In the genomic region with DNA sequence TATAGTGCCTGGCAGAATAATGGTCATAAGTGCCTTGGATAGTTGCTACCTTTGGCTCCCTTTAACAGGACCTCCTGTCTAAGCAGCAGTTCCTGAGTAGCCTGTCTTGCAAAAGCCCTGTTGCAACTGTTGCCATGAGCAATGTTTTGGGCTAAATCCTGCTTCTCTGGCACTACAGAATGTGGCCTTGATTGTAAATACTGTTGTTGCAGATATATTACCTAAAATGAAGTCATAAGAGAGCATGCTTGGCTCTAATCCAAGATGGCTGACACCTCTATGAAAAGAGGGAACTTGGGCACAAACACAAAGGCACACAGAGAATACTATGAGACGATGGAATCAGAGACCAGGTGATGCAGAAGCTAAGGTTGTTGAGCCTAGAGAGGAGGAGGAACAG, we compare ENCODE assay signal across 28 mouse cellular contexts.
A peak's percentile ranks its signal among the peaks of the same experiment; 100 is the strongest.
DNase-seq lines count a peak whose midpoint lies in the region; ATAC-seq and TF ChIP-seq lines count a peak whose summit lies in the region.
"Had no signal": no experiment of that assay in that cellular context is flagged by ENCODE, and none has a peak within 500 bp of the region (broad histone marks: within the 10 kb centered on the region; RNA-seq: fewer than 3 reads in every experiment).

No protein-coding gene starts in this region.

- no peak overlapping the region for H3K4me2 ChIP-seq in forebrain, postnatal 0 days (ENCODE audit: low read depth)
- H3K4me2 ChIP-seq in forebrain, embryonic 13.5 days, result no peak overlapping the region
- no peak overlapping the region for H3K4me2 ChIP-seq in hindbrain, embryonic 11.5 days (replicated peaks; ENCODE audit: low read depth, low read length)
- H3K4me2 ChIP-seq: embryonic facial prominence, embryonic 12.5 days; embryonic facial prominence, embryonic 15.5 days; forebrain, embryonic 15.5 days; heart, embryonic 11.5 days; heart, embryonic 15.5 days; hindbrain, embryonic 14.5 days had no signal

- WGBS in forebrain, postnatal 0 days, result 50% methylated on average over 1 of the region's 1 CpGs
- WGBS in forebrain, embryonic 13.5 days, result 72% methylated on average over 1 of the region's 1 CpGs
- 90% methylated on average over 1 of the region's 1 CpGs for WGBS in hindbrain, embryonic 11.5 days

- no peaks in the 10 kb centered on the region for H3K9me3 ChIP-seq in forebrain, postnatal 0 days (ENCODE audit: low read length)
- H3K9me3 ChIP-seq in forebrain, embryonic 13.5 days (replicated peaks), result no peaks in the 10 kb centered on the region
- no peaks in the 10 kb centered on the region for H3K9me3 ChIP-seq in MEL (replicated peaks; ENCODE audit: insufficient read depth, low read length)
- H3K9me3 ChIP-seq in hindbrain, embryonic 11.5 days (ENCODE audit: control insufficient read depth, low read length), result no peaks in the 10 kb centered on the region
- H3K9me3 ChIP-seq: embryonic facial prominence, embryonic 12.5 days; embryonic facial prominence, embryonic 15.5 days; forebrain, embryonic 15.5 days; heart, embryonic 15.5 days; hindbrain, embryonic 10.5 days had no signal

- no peaks in the 10 kb centered on the region for H3K27me3 ChIP-seq in forebrain, postnatal 0 days (ENCODE audit: insufficient read depth, low read length)
- H3K27me3 ChIP-seq in forebrain, embryonic 13.5 days, result no peaks in the 10 kb centered on the region
- peaks cover 0 to 2% of the 10 kb centered on the region in 2 experiments; a peak in 2 of 4 replicates for H3K27me3 ChIP-seq in MEL (ENCODE audit: control insufficient read depth in 1 of 2, insufficient read depth in 2 of 2, low read length in 2 of 2)
- no peaks in the 10 kb centered on the region for H3K27me3 ChIP-seq in hindbrain, embryonic 11.5 days (ENCODE audit: control insufficient read depth, insufficient read depth, low read length)
- H3K27me3 ChIP-seq: embryonic facial prominence, embryonic 12.5 days; embryonic facial prominence, embryonic 15.5 days; forebrain, embryonic 15.5 days; heart, embryonic 15.5 days had no signal

- TF ChIP-seq POLR2A in MEL (IDR thresholded peaks at IDR 0.05; ENCODE audit: control insufficient read depth in 1 of 2, insufficient read depth in 1 of 2, low read depth in 1 of 2, low read length in 2 of 2, poor library complexity in 1 of 2), result no peak

- H3K4me1 ChIP-seq in forebrain, postnatal 0 days (ENCODE audit: insufficient read depth), result no peaks in the 10 kb centered on the region
- H3K4me1 ChIP-seq in forebrain, embryonic 13.5 days, result no peaks in the 10 kb centered on the region
- no peaks in the 10 kb centered on the region for H3K4me1 ChIP-seq in MEL (ENCODE audit: control insufficient read depth in 1 of 2, insufficient read depth in 2 of 2, low read length in 2 of 2)
- H3K4me1 ChIP-seq in hindbrain, embryonic 11.5 days (replicated peaks; ENCODE audit: control insufficient read depth, insufficient read depth, low read length), result no peaks in the 10 kb centered on the region
- H3K4me1 ChIP-seq: embryonic facial prominence, embryonic 12.5 days; embryonic facial prominence, embryonic 15.5 days; forebrain, embryonic 15.5 days; heart, embryonic 15.5 days; hindbrain, embryonic 10.5 days had no signal

- ATAC-seq in forebrain, postnatal 0 days, result no peak
- no peak for ATAC-seq in forebrain, embryonic 13.5 days
- ATAC-seq in hindbrain, embryonic 11.5 days (ENCODE audit: low FRiP score), result no peak
- ATAC-seq: forebrain, embryonic 15.5 days; hindbrain, postnatal 0 days; inflammation-experienced regulatory T-cells, adult 6 months; intestine, embryonic 16.5 days; Patski had no signal

- TF ChIP-seq EP300 in MEL (IDR thresholded peaks at IDR 0.05; ENCODE audit: low read depth in 1 of 2, low read length in 2 of 2), result no peak

- no peak overlapping the region for H3K9ac ChIP-seq in forebrain, postnatal 0 days
- no peak overlapping the region for H3K9ac ChIP-seq in forebrain, embryonic 13.5 days
- H3K9ac ChIP-seq in MEL (ENCODE audit: control insufficient read depth, low read depth, low read length, poor library complexity, severe bottlenecking), result no peak overlapping the region
- H3K9ac ChIP-seq in hindbrain, embryonic 11.5 days (ENCODE audit: low read depth, low read length), result no peak overlapping the region
- H3K9ac ChIP-seq: embryonic facial prominence, embryonic 12.5 days; embryonic facial prominence, embryonic 15.5 days; forebrain, embryonic 15.5 days; heart, embryonic 15.5 days; hindbrain, embryonic 14.5 days had no signal

- H3K27ac ChIP-seq in forebrain, postnatal 0 days (ENCODE audit: low read depth, low read length), result no peak overlapping the region
- H3K27ac ChIP-seq in forebrain, embryonic 13.5 days, result no peak overlapping the region
- no peak overlapping the region for H3K27ac ChIP-seq in MEL (ENCODE audit: control insufficient read depth, low read depth, low read length)
- H3K27ac ChIP-seq in hindbrain, embryonic 11.5 days (ENCODE audit: low read depth, low read length), result no peak overlapping the region
- H3K27ac ChIP-seq: embryonic facial prominence, embryonic 12.5 days; embryonic facial prominence, embryonic 15.5 days; forebrain, embryonic 15.5 days; heart, embryonic 15.5 days; hindbrain, embryonic 10.5 days; hindbrain, embryonic 14.5 days; hindbrain, postnatal 0 days had no signal

- no peak overlapping the region for H3K4me3 ChIP-seq in forebrain, postnatal 0 days (ENCODE audit: low read depth, low read length)
- H3K4me3 ChIP-seq in forebrain, embryonic 13.5 days, result no peak overlapping the region
- no peak overlapping the region for H3K4me3 ChIP-seq in MEL (ENCODE audit: control insufficient read depth in 1 of 2, insufficient read depth in 1 of 2, low read depth in 2 of 2, low read length in 2 of 2)
- no peak overlapping the region for H3K4me3 ChIP-seq in hindbrain, embryonic 11.5 days (ENCODE audit: low read depth, low read length)
- H3K4me3 ChIP-seq: embryonic facial prominence, embryonic 12.5 days; embryonic facial prominence, embryonic 15.5 days; forebrain, embryonic 15.5 days; heart, embryonic 15.5 days; hindbrain, embryonic 10.5 days had no signal

- peak; percentile 27 to 75 for DNase-seq in adrenal gland, adult (ENCODE audit: inconsistent age in 2 of 2, low spot score in 1 of 2)
- no peak for DNase-seq in adrenal gland, postnatal 4 days (ENCODE audit: low spot score in 2 of 2)
- peak; percentile 8 for DNase-seq in forebrain, postnatal 0 days
- DNase-seq in MEL (ENCODE audit: low read depth, low spot score), result peak; percentile 37
- DNase-seq in adrenal gland, postnatal 14 days, result peak; percentile 54
- DNase-seq in hindbrain, embryonic 11.5 days (ENCODE audit: low spot score), result no peak
- DNase-seq in right cerebral cortex, postnatal 25 days, result no peak
- DNase-seq: cerebellum, adult 11 months; cerebellum, adult 2 months; cerebellum, adult 9-11 months; cerebellum, postnatal 25 days; gastrocnemius, postnatal 10 days; gastrocnemius, postnatal 36 days; heart, postnatal 10 days; heart, postnatal 36 days; kidney, adult 18-20 months had no signal

- no peaks in the 10 kb centered on the region for H3K79me2 ChIP-seq in MEL (ENCODE audit: control insufficient read depth, insufficient read depth, low read length, poor library complexity)

- TF ChIP-seq RAD21 in MEL (IDR thresholded peaks at IDR 0.05; ENCODE audit: low read depth, low read length), result no peak

- H3K36me3 ChIP-seq in forebrain, postnatal 0 days (ENCODE audit: insufficient read depth), result no peaks in the 10 kb centered on the region
- no peaks in the 10 kb centered on the region for H3K36me3 ChIP-seq in forebrain, embryonic 13.5 days (ENCODE audit: poor library complexity, severe bottlenecking)
- no peaks in the 10 kb centered on the region for H3K36me3 ChIP-seq in MEL (ENCODE audit: control insufficient read depth in 1 of 2, insufficient read depth in 2 of 2, low read length in 2 of 2)
- no peaks in the 10 kb centered on the region for H3K36me3 ChIP-seq in hindbrain, embryonic 11.5 days (ENCODE audit: control insufficient read depth, insufficient read depth, low read length)
- H3K36me3 ChIP-seq: embryonic facial prominence, embryonic 12.5 days; embryonic facial prominence, embryonic 15.5 days; forebrain, embryonic 15.5 days; heart, embryonic 15.5 days; hindbrain, embryonic 10.5 days had no signal

- no peak for TF ChIP-seq CTCF in forebrain, postnatal 0 days (IDR thresholded peaks at IDR 0.05; ENCODE audit: low read depth)
- no peak for TF ChIP-seq CTCF in MEL (IDR thresholded peaks at IDR 0.05 in 2 of 3, conservative IDR thresholded peaks at IDR 0.05 in 1 of 3; ENCODE audit: control insufficient read depth in 1 of 3, insufficient read depth in 1 of 3, low read depth in 2 of 3, low read length in 3 of 3, poor library complexity in 1 of 3, severe bottlenecking in 1 of 3)

TF ChIP-seq in MEL, 35 proteins besides CTCF, POLR2A, EP300 and RAD21:
- TF ChIP-seq HCFC1 (IDR thresholded peaks at IDR 0.05; ENCODE audit: low read depth, low read length) (no peak), POLR2AphosphoS2 (IDR thresholded peaks at IDR 0.05; ENCODE audit: low read length) (no peak), MYB (IDR thresholded peaks at IDR 0.05; ENCODE audit: low read depth, low read length) (no peak), SIN3A (IDR thresholded peaks at IDR 0.05; ENCODE audit: low read length) (no peak), SMC3 (IDR thresholded peaks at IDR 0.05; ENCODE audit: low read depth, low read length) (no peak), NRF1 (IDR thresholded peaks at IDR 0.05; ENCODE audit: insufficient read depth, low read depth, low read length, poor library complexity, severe bottlenecking) (no peak), TCF12 (IDR thresholded peaks at IDR 0.05; ENCODE audit: low read depth, low read length) (no peak), USF2 (IDR thresholded peaks at IDR 0.05; ENCODE audit: borderline replicate concordance in 1 of 2, insufficient read depth in 1 of 2, low read depth in 1 of 2, low read length in 2 of 2) (no peak), E2F4 (IDR thresholded peaks at IDR 0.05; ENCODE audit: borderline replicate concordance, low read depth, low read length) (no peak), USF1 (IDR thresholded peaks at IDR 0.05; ENCODE audit: low read depth, low read length) (no peak)

Comparison
In these comparisons a context has a peak if more than half of its experiments do, and no peak if none do; other contexts are left out.
1. DNase-seq: peak in adrenal gland, adult (2 of 2), forebrain, postnatal 0 days (single experiment), MEL (single experiment) and adrenal gland, postnatal 14 days (single experiment); none in adrenal gland, postnatal 4 days (0 of 2), hindbrain, embryonic 11.5 days (single experiment) and right cerebral cortex, postnatal 25 days (single experiment).